Mouse (Mus musculus) skeletal muscle tissue, adult 2 months (tissue): ENCODE measurements around the gene Zfp446.

Source experiments
- DNase-seq: peaks from one replicate; pipeline ENCODE4 v3.0.0-alpha.2; 2012; ENCODE audit warnings: low read depth, low spot score

Gene Zfp446

GRCm38 (mm10) chr7:12987409-12988189 is 10.0 kb downstream of the Zfp446 start:
- no peak for DNase-seq

- no peak for DNase-seq
Observed at GRCm38 (mm10) chr7:12992222-12992621, 14.6 kb downstream of the Zfp446 start.

GRCm38 (mm10) chr7:12993148-12993547 is 15.5 kb downstream of the Zfp446 start:
- no peak for DNase-seq

- DNase-seq = no peak
Observed at GRCm38 (mm10) chr7:12995862-12996261, 18.2 kb downstream of the Zfp446 start.

GRCm38 (mm10) chr7:12997230-12997629 is 19.6 kb downstream of the Zfp446 start:
- DNase-seq = no peak

- no peak for DNase-seq
Observed at GRCm38 (mm10) chr7:12998053-12998452, 20.4 kb downstream of the Zfp446 start, which contains the start of gene Slc27a5. Gene Slc27a5 (minus strand): TSS chr7:12998192.

- DNase-seq = no peak
Observed at GRCm38 (mm10) chr7:12998851-12999250, 21.2 kb downstream of the Zfp446 start, which contains the start of gene Trim28. Gene Trim28 (plus strand): TSS chr7:12999114.

GRCm38 (mm10) chr7:13001584-13001983 is 23.9 kb downstream of the Zfp446 start:
- no peak for DNase-seq

- DNase-seq = no peak
Observed at GRCm38 (mm10) chr7:13003380-13003779, 25.7 kb downstream of the Zfp446 start.

GRCm38 (mm10) chr7:13006011-13006410 is 28.4 kb downstream of the Zfp446 start:
- DNase-seq = no peak

GRCm38 (mm10) chr7:13006531-13006930 is 28.9 kb downstream of the Zfp446 start:
- no peak for DNase-seq

GRCm38 (mm10) chr7:13007341-13008092 is 29.9 kb downstream of the Zfp446 start:
- no peak for DNase-seq

GRCm38 (mm10) chr7:13009143-13010004 is 31.7 kb downstream of the Zfp446 start:
- peak; percentile 89 for DNase-seq

- no peak for DNase-seq
Observed at GRCm38 (mm10) chr7:13010005-13010908, 32.6 kb downstream of the Zfp446 start, which contains the start of gene Zbtb45. Gene Zbtb45 (minus strand): TSS chr7:13010034.

GRCm38 (mm10) chr7:13013671-13014070 is 36.0 kb downstream of the Zfp446 start:
- no peak for DNase-seq

GRCm38 (mm10) chr7:13014275-13014839 is 36.7 kb downstream of the Zfp446 start:
- no peak for DNase-seq

GRCm38 (mm10) chr7:13015217-13015616 is 37.6 kb downstream of the Zfp446 start:
- no peak for DNase-seq

GRCm38 (mm10) chr7:13022773-13023535 is 45.3 kb downstream of the Zfp446 start:
- peak; percentile 30 for DNase-seq

GRCm38 (mm10) chr7:13023928-13024731 is 46.5 kb downstream of the Zfp446 start:
- peak; percentile 87 for DNase-seq
